ENCODE assay signal across 9 mouse cellular contexts in the genomic region with DNA sequence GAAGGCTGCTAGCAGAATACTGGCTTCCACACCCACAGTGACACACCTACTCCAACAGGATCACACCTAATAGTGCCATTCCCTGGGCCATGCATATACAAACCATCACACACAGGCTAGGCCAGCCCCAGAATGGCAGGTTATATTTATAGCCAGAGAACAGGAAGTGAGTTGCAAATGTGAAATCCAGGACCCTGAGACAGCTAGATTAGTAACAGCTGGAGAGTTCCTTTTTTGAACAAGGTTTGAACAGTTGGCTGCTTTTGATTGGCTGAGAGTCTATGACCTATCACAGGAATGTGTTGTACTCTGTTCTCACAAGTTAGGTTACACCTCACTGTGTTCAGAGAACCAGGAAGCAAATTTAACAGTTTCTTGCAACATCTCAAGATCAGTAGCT.
DNase-seq lines count a peak whose midpoint lies in the region; ATAC-seq and TF ChIP-seq lines count a peak whose summit lies in the region.
"Had no signal": no experiment of that assay in that cellular context is flagged by ENCODE, and none has a peak within 500 bp of the region (broad histone marks: within the 10 kb centered on the region; RNA-seq: fewer than 3 reads in every experiment).

No protein-coding gene starts in this region.

- H3K4me2 ChIP-seq in limb, embryonic 15.5 days = no peak overlapping the region
- H3K4me2 ChIP-seq: neural tube, embryonic 12.5 days had no signal

- H3K4me3 ChIP-seq in limb, embryonic 15.5 days = no peak overlapping the region
- no peak overlapping the region for H3K4me3 ChIP-seq in thymus, adult 2 months (ENCODE audit: control insufficient read depth, insufficient read depth, low read length)
- H3K4me3 ChIP-seq: neural tube, embryonic 12.5 days had no signal

- H3K36me3 ChIP-seq in limb, embryonic 15.5 days = no peaks in the 10 kb centered on the region
- no peaks in the 10 kb centered on the region for H3K36me3 ChIP-seq in thymus, adult 2 months (ENCODE audit: control insufficient read depth, insufficient read depth, low read length)
- H3K36me3 ChIP-seq: neural tube, embryonic 12.5 days had no signal

- TF ChIP-seq CTCF in thymus, adult 2 months (IDR thresholded peaks at IDR 0.05; ENCODE audit: borderline replicate concordance, control insufficient read depth, extremely low read depth, insufficient read depth, low read length, poor library complexity) = no peak

- no peak for TF ChIP-seq POLR2A in thymus, adult 2 months (IDR thresholded peaks at IDR 0.05; ENCODE audit: control insufficient read depth, extremely low read depth, insufficient read depth, low read length, poor library complexity)

- peak; percentile 73; the same call in 1 of the 2 replicates for ATAC-seq in limb, embryonic 15.5 days (ENCODE audit: insufficient number of reproducible peaks, low FRiP score, low TSS enrichment, low read depth)

- no peaks in the 10 kb centered on the region for H3K9me3 ChIP-seq in limb, embryonic 15.5 days
- H3K9me3 ChIP-seq: neural tube, embryonic 12.5 days had no signal

- peak; percentile 32 to 77 for DNase-seq in left cerebral cortex, postnatal 14 days (ENCODE audit: low spot score in 2 of 2)
- DNase-seq in left cerebral cortex, postnatal 4 days = no peak
- DNase-seq in embryo, embryonic 11.5 days (ENCODE audit: low read depth, low spot score) = peak; percentile 36
- peak; percentile 70 for DNase-seq in thymus, adult 2 months
- DNase-seq in gastrocnemius, adult 8-10 months (ENCODE audit: low spot score in 2 of 2) = no peak
- DNase-seq in frontal cortex, postnatal 25 days (ENCODE audit: low spot score in 2 of 2) = no peak
- no peak for DNase-seq in cerebellum, adult 8-10 months

- intact Hi-C loops in left cerebral cortex, postnatal 14 days (cut with DNase I) = no loop called here
- intact Hi-C loops in left cerebral cortex, postnatal 4 days (cut with DNase I) = no loop called here

- H3K9ac ChIP-seq in limb, embryonic 15.5 days = no peak overlapping the region
- H3K9ac ChIP-seq: neural tube, embryonic 12.5 days had no signal

- H3K27me3 ChIP-seq in limb, embryonic 15.5 days = no peaks in the 10 kb centered on the region
- no peaks in the 10 kb centered on the region for H3K27me3 ChIP-seq in thymus, adult 2 months (ENCODE audit: control insufficient read depth, insufficient read depth, low read length)
- H3K27me3 ChIP-seq: neural tube, embryonic 12.5 days had no signal

- H3K4me1 ChIP-seq in limb, embryonic 15.5 days = 0 out of 2 replicates have a peak, but pooled peaks cover 3% of the 10 kb centered on the region
- H3K4me1 ChIP-seq in thymus, adult 2 months (replicated peaks; ENCODE audit: control insufficient read depth, insufficient read depth, low read length) = peaks cover 40% of the 10 kb centered on the region

- 0 out of 2 replicates have a peak overlapping the region, but pooled peaks have one; percentile 50 for H3K27ac ChIP-seq in limb, embryonic 15.5 days
- H3K27ac ChIP-seq in thymus, adult 2 months (ENCODE audit: control insufficient read depth, insufficient read depth, low read length) = peak overlapping the region; percentile 82
- H3K27ac ChIP-seq: neural tube, embryonic 12.5 days had no signal

Comparison
In these comparisons a context has a peak if more than half of its experiments do, and no peak if none do; other contexts are left out.
1. DNase-seq: peak in left cerebral cortex, postnatal 14 days (2 of 2), embryo, embryonic 11.5 days (single experiment) and thymus, adult 2 months (single experiment); none in left cerebral cortex, postnatal 4 days (single experiment), gastrocnemius, adult 8-10 months (0 of 2), frontal cortex, postnatal 25 days (0 of 2) and cerebellum, adult 8-10 months (single experiment).